Mouse (Mus musculus) lung, adult 2 months (tissue): ENCODE results near the gene Gm49355.

Source experiments
- CTCF ChIP-seq: fragments of 200-500 bp; IDR thresholded peaks from 2 replicates; pipeline ENCODE4 v1.5.1; 2011; ENCODE audit warnings: mild to moderate bottlenecking, low read length, control low read depth; ENCODE audit not compliant: insufficient read depth
- POLR2A ChIP-seq: fragments of 200-500 bp; IDR thresholded peaks from 2 replicates; pipeline ENCODE4 v1.6.1; 2011; ENCODE audit warnings: low read depth, mild to moderate bottlenecking, control low read depth, low read length, borderline replicate concordance; ENCODE audit errors: extremely low read depth

GRCm38 (mm10) chr14:12283641-12284040 is at the start of gene Gm49355:
- TF ChIP-seq POLR2A (no peak), CTCF (no peak)
